Mouse (Mus musculus): ENCODE results near the gene Clip2.
"Not testable (repeated sequence)": the region's sequence is repeated elsewhere in the genome, so short reads cannot be mapped to it uniquely, and the experiment has no call there.

DNA sequence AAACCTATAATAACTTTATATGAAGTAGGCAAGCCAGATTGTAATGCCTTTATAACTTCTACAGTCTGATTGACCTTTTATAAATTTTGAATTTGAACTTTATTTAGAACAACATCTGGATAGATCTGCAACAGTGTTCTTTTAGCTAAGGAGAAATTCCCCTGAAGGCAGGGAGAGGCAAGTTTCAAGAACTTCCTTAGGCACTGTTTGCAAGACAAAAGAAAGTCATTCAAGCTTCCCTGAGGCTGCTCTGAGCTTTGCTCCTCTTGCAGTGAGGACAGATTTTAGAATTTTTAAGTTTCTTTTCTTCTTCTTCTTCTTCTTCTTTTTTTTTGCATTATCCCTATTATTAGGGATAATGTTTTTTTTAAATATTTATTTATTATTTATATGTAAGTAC lies 73.3 kb downstream of the Clip2 start:
- TF ChIP-seq CTCF (IDR thresholded peaks at IDR 0.05; ENCODE audit: low read depth); EP300 (optimal IDR thresholded peaks at IDR 0.05): not testable (repeated sequence)

Measured in stomach, postnatal 0 days (tissue).